Mouse (Mus musculus): ENCODE data around the gene Olfr155.

Gene Olfr155

GRCm38 (mm10) chr4:43851265-43851664, at the start of gene Olfr155:
Olfr155 (plus strand) TSS chr4:43851565.
- no peak for DNase-seq (ENCODE audit: low read depth, low spot score)

- DNase-seq (ENCODE audit: low read depth, low spot score), result no peak
Measured at GRCm38 (mm10) chr4:43822896-43823550, 28.3 kb upstream of the Olfr155 start.

GRCm38 (mm10) chr4:43823845-43824337, 27.5 kb upstream of the Olfr155 start, which contains the start of gene Olfr156:
Olfr156 (minus strand) TSS chr4:43823895.
- DNase-seq (ENCODE audit: low read depth, low spot score), result no peak

GRCm38 (mm10) chr4:43828806-43829205, 22.6 kb upstream of the Olfr155 start:
- DNase-seq (ENCODE audit: low read depth, low spot score), result no peak

GRCm38 (mm10) chr4:43832031-43832430, 19.3 kb upstream of the Olfr155 start:
- no peak for DNase-seq (ENCODE audit: low read depth, low spot score)

GRCm38 (mm10) chr4:43833752-43834151, 17.6 kb upstream of the Olfr155 start:
- DNase-seq (ENCODE audit: low read depth, low spot score), result no peak

- no peak for DNase-seq (ENCODE audit: low read depth, low spot score)
Measured at GRCm38 (mm10) chr4:43834749-43835148, 16.6 kb upstream of the Olfr155 start.

- no peak for DNase-seq (ENCODE audit: low read depth, low spot score)
Measured at GRCm38 (mm10) chr4:43838326-43838725, 13.0 kb upstream of the Olfr155 start.

- DNase-seq (ENCODE audit: low read depth, low spot score), result no peak
Measured at GRCm38 (mm10) chr4:43840101-43840500, 11.3 kb upstream of the Olfr155 start, which contains the start of gene Olfr157. Olfr157 (minus strand) TSS chr4:43840201.

- no peak for DNase-seq (ENCODE audit: low read depth, low spot score)
Measured at GRCm38 (mm10) chr4:43854101-43854500, 2.7 kb downstream of the Olfr155 start.

GRCm38 (mm10) chr4:43859886-43860285, 8.5 kb downstream of the Olfr155 start:
- DNase-seq (ENCODE audit: low read depth, low spot score), result no peak

- DNase-seq (ENCODE audit: low read depth, low spot score), result peak; percentile 39
Measured at GRCm38 (mm10) chr4:43860744-43861519, 9.6 kb downstream of the Olfr155 start.

GRCm38 (mm10) chr4:43863298-43863697, 11.9 kb downstream of the Olfr155 start:
- DNase-seq (ENCODE audit: low read depth, low spot score), result no peak

- no peak for DNase-seq (ENCODE audit: low read depth, low spot score)
Measured at GRCm38 (mm10) chr4:43869821-43870220, 18.5 kb downstream of the Olfr155 start.

GRCm38 (mm10) chr4:43874501-43874900, 23.1 kb downstream of the Olfr155 start:
- DNase-seq (ENCODE audit: low read depth, low spot score), result no peak

GRCm38 (mm10) chr4:43875160-43875918, 24.0 kb downstream of the Olfr155 start, which contains the start of gene Reck:
Reck (plus strand) TSS chr4:43875530.
- DNase-seq (ENCODE audit: low read depth, low spot score), result peak; percentile 39

GRCm38 (mm10) chr4:43875919-43876411, 24.6 kb downstream of the Olfr155 start:
- no peak for DNase-seq (ENCODE audit: low read depth, low spot score)

- no peak for DNase-seq (ENCODE audit: low read depth, low spot score)
Measured at GRCm38 (mm10) chr4:43877230-43877629, 25.9 kb downstream of the Olfr155 start.

- DNase-seq (ENCODE audit: low read depth, low spot score), result no peak
Measured at GRCm38 (mm10) chr4:43878121-43878776, 26.9 kb downstream of the Olfr155 start.

GRCm38 (mm10) chr4:43879566-43879965, 28.2 kb downstream of the Olfr155 start:
- DNase-seq (ENCODE audit: low read depth, low spot score), result no peak

- DNase-seq (ENCODE audit: low read depth, low spot score), result no peak
Measured at GRCm38 (mm10) chr4:43884196-43884595, 32.8 kb downstream of the Olfr155 start.
